Mouse (Mus musculus): ENCODE measurements at regions not wholly inside any gene's neighbourhood (a gene's known extent, or its start where the extent isn't known, plus 50 kb on each side); places are given as distances from the start of the nearest gene placed in this dataset.
"Not testable (repeated sequence)": the region's sequence is repeated elsewhere in the genome, so short reads cannot be mapped to it uniquely, and the experiment has no call there.

DNA sequence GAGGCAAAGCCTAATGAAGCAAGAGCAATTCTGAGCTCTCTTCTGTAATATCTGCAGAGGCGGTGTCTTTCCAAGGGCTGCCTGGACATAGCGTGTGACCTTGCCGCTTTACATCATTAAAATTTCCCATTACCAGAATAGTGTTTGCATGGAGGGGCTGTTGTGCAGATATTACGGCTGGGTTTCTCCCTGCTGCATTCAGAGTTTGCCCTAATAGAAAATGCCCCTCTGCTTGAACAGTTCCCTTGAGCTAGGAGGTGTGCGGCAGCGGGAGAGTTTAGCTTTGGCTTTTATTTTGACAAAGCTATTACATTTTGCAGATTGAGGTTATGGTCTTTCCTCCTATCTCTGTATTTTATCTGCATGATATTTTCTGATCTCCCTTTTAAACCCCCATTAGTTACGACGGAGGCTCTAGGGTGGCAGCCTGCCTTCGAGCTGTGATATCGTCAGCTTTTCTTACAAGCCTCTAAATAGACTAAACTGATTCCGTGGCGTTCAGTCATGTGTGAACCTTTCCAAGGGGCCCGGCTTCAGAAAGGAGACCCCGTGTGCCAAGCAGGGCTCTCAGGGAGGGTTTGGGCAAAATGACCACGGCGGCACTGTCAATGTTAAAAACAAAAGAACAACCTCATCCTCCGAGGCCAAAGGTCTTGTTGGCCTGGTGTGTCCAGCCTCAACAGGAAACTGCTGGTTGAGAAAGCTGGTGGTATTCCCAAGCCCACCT lies 182.2 kb upstream of the Pmfbp1 start:
- in situ Hi-C loops (cut with MboI, MseI): no loop called here

DNA sequence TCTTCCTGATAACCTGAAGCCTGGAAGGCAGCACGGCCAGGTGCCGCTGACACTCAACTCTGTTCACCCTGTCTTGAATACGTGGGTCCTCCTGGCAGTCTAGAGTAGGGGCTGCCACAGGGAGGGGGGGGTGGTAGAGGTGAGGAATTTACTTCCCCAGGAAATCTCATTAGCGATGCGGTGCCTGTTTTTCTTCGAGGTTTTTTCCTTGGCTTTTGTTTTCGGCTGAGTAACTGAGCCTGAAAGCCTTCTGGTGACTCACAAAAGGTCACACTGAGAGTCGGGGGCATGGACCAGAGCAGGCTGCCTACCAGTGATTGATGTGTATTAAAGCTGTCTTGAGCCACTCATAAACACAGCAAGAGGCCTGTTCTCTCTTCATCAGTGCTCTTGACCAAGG lies 181.1 kb upstream of the Pmfbp1 start:
- in situ Hi-C loops (cut with MboI, MseI): no loop called here

DNA sequence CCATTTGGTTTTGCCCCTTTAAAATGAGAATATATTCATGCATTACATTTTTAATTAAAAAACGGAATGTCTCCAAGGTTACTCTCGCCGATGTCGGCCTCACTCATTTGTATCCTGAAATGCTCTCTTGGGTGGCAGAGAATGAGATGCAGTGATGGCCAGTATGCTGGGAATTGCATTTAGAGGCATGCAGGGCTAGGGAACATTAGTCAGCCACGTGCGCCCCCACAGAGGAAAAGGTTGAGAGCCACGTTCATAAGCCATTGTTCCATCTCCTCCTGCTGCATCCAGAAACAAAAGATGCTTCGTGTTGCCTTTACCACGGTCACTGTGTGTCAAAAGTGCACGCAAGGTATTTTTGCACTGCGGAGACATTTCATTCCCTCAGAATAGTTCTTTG lies 172.9 kb upstream of the Pmfbp1 start:
- in situ Hi-C loops (cut with MboI, MseI): no loop called here

DNA sequence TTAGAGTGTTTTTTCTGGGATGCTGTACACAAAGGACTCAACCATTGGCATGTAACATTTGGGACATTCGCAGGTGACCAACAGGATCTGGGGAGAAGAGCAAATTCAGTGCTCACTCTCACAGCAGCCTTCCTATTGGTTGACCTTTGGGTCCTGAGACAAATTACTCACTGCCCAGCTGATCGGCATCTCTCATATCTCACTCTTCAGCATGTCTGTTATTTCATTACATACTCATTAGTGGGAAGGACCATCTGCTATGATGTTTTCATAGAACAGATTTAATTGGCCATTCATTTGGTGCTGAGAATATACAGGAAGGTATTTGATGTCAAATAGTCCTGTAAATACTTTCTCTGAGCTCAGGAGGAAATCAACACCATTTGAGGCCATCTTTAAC lies 170.5 kb upstream of the Pmfbp1 start:
- in situ Hi-C loops (cut with MboI, MseI): no loop called here

DNA sequence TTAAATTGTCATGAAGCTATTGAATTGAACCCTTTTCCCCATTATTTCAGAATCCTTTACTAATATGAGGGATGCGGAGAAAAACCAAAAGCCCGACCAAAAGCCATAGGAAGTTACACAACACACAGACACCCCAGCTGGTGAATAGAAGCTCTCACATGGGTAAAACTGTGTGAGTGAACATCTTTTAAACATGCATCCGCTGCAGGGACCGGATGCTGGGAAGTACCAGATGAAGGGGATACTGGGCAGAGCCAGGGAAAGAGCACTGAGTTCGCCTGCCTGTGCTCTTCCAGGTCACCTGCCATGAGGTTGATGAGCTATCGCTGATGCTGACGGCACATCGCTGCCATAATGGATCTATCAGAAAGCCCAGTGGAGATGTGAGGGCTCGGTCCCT lies 169.6 kb upstream of the Pmfbp1 start:
- in situ Hi-C loops (cut with MboI, MseI): no loop called here

DNA sequence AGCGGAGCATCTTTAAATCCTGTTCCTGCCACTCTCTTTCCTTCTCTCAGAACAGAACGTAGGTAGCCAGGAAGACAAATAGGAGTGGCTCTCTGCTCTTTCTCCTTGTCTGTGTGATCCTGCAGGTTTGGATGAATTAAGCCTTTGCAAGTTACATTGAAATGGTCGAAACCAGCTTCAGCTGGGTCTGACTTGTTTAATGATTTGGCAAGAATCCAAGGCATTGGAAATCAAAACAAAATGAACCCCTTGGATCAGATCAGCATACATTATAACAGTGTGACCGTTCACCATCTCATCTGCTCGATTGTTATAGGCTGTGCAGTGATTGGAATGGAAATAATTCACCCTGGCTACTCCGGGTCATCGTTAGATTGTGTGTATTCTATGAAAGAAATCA lies 157.6 kb upstream of the Pmfbp1 start:
- in situ Hi-C loops (cut with MboI, MseI): no loop called here

DNA sequence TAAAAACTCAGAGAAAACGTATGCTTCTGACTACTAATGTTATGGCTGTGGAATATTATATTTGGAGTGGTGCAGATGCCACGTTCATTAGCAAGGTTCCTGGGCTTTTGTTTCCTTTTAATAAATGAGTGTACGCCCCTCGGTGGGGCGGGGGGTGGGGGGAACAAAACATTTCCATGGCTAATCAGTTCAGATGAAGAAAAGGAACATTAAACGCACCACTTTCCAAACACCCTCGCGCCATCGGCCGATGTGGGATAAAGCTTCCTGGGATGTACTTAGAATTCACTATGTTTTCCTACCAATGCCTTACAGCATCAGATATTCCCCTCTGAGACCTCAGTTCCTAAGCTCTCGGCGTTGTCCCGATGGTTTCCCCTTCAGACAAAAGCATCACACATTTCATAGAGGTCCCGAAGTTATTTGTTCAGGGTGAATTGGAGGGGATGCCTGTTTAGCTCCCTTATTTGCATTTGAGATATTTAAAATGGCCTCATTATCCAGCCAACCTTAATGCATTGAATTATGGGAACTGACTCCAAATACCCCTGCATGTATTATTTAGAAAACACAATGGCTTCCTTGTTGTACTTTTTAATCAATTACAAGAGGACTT lies 155.5 kb upstream of the Pmfbp1 start:
- in situ Hi-C loops (cut with MboI, MseI): no loop called here

DNA sequence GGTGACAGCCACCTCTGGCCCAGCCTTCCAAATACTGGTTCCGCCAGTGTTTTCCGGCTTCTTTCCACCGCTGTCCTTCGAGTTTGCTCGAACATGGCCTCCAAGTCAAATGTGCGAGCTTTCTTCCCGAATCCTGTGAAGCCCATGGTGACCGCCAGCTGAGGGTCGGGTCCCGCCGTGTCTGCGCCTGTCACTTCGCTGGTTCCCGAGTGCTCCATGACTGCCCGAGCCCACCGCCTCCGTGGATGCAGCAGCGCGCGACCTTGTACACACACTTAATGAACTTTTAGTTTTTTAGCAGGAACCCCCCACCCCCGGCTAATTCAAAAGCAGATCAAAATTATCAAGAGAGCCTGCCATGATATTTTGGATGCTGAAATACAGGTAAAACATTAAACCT lies 153.2 kb upstream of the Pmfbp1 start:
- in situ Hi-C loops (cut with MboI, MseI): not testable (repeated sequence)

DNA sequence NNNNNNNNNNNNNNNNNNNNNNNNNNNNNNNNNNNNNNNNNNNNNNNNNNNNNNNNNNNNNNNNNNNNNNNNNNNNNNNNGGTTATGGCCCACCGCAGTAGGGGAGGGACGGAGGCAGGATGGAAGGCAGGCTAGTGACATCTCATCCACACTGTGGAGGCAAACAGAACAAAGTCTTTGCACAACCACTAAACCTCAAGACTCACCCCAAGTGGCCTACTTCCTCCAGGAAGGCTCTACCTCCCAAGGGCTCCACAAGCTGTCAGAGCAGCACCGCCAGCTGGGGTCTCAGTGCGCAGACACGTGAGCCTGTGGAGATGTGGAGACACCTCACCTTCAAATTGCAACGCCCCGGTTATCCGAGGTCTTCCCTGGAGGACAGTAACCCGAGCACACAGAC lies 138.7 kb upstream of the Pmfbp1 start:
- in situ Hi-C loops (cut with MboI, MseI): no loop called here

DNA sequence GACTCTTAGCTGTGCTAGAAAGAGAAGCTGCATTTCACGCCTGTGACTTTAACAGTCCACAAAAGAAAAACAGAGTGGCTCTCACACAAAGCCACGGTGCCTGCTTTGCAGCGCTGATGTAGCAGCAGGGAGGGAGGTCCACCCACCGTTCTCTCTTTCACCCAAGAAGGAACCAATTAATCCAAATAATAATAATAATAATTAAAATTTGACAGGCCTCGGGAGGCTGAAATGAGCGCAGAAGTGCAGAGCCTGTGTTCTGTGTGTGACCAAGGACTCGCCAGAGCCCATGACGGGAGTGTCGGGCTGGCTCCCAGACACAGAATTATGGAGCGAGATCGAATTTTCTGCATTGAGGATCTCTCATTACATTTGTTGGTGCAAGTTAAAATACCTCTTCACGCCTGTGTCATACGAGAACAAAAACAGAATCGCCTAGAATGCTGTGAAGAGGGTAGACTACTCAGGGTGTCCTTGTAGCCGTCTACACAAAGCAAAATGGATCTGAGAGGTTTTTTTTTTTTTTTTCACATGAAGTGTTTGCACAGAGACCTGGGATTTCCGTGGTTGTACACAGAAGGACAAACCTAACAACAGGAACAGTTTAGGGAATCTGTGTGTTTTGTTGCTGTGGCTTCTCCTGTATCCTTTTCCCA lies 134.3 kb upstream of the Pmfbp1 start:
- in situ Hi-C loops (cut with MboI, MseI): no loop called here

DNA sequence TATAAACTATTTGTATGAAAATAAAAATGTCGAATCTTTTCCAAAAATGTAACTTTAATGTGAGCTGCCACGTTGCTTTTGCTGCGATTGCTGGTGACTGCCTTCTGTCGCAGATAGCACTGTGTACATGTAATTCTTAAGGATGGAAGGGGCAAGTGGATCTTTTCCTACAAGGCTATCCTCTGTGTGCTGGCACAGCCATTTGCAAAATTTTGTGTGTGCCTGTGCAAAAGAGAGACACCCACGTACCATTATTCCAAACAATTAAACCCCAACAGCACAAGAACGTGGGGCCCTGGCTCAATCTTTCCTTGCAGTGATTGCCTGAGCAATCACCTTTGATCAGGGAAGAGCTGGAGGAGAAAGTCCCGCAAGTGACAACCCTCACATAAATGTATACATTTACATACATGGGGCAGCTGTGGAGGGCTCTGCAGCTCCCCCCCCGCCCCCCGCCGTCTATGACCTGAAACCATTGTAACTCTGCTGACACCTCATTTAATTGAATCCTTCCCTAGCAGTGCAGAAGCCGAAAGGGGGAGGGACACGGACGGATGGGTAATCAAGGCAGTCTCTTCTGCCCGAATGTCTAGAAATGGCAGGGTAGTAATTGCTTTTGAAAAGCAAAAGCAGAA lies 133.6 kb upstream of the Pmfbp1 start:
- in situ Hi-C loops (cut with MboI, MseI): no loop called here

DNA sequence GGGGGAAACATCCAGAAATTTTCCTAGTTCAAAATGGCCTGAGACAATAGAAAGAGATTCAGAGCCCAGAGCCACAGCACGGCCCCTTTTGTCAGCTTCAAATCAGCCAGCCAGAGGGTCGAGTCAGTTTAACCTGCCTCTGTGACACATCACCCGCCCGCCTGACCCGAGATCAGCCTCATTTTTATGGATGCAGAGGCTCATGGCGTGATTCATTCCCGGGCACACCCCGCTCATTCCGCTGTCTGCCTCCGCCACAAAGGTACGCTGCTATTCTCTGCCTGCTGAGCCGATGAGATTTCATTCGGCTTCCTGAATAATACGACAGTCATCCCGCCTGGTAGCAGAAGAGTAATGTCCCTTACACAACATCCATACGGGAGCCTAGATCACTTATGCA lies 132.9 kb upstream of the Pmfbp1 start:
- in situ Hi-C loops (cut with MboI, MseI): no loop called here

DNA sequence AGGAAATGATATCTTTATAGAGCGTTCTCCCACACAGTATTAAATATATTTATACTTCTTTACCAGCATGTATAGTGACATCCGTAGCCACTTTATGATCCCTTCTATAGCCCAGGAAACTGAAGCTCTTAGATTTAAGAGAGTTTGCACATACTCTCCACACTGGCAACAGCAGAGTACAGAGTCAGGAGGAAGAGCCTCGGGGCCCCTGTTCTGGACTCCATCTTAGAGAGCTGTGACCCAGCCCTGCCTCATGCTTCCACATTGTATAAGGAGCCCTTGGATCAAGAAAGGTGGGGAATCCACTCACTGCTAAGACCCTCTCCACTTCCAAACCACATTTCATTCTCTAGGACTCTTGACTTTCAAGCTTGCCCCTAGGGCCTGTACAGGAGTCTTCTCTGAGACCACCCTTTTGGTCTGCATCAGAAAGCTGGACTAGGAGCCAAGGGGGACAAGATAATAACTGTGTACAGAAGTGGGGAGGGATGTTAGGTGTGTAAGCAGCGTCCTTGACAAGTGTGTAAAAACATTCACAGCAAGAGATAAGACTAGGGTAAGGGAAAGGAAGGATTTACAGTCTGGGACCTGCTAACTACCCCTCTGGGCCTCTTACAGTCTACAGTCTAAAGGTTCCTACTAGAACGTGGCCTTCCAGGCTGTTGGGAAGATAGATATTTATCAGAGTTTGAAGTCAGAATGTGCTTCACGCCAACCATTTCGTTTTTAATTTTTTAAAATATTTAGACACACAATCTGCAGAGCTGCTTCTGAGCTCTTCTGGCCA lies 132.1 kb upstream of the Pmfbp1 start:
- in situ Hi-C loops (cut with MboI, MseI): no loop called here

DNA sequence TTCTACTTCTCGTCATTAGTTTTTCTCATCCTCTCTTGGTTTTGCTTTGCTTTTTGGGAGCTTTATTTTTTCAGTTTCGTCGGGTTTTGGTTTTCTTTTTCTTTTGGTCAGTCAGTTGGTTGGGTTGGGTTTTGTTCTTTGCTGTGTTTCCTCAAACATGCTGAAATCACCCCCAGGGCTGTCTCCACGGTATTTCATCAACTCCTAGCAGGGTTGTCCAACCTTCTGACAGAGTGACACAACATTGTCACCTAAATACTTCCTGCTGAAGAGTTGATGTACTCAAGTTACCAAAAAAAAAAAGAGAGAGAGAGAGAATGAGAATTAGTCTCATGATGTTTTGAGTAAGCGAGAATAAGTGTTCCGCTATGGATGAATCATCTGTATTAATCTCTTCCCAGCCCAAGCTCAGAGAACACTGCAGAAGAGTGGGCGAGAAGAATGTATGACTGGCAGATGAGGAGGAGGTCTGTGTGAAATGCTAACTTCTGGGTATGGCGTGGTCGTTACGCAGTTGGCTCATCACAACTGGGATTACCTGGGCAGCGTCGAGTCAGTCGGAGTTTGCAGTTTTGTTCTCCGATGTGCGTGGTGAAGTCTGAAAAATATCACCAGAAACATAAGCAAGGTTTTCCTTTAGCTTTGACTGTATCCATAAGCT lies 130.5 kb upstream of the Pmfbp1 start:
- in situ Hi-C loops (cut with MboI, MseI): no loop called here

DNA sequence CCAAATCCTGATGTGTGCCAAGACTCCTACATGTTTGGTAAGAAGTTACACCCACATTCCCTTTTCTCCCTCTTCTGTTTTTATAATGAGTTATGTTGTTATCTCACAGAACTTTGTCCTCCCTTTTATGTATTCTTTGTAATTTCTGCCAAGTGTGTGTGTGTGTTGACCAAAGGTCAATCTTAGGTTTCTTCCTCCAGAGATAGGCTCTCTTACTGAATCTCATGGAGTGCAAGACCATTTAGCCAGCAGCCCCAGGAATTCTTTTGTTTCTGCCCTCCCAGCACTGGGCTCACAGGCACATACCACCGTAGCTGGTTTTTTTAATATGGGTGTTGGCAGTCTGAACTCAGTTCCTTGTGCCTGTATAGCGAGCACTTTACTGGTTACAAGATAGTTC lies 119.8 kb upstream of the Pmfbp1 start:
- in situ Hi-C loops (cut with MboI, MseI): no loop called here

DNA sequence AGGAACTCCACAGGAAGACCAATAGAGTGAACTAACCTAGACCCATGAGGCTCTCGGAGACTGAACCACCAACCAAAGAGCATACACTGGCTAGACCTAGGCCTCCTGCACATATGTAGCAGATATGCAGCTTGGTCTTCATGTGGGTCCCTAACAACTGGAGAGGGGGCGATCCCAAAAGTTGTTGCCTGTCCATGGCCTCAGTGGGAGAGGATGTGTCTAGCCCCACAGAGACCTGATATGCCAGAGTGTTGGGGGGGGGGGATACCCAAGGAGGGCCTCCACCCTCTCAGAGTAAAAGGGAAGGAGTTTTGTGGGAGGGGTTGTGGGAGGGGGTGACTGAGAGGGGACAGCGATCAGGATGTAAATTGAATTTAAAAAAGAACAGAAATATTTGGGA lies 108.9 kb upstream of the Pmfbp1 start:
- in situ Hi-C loops (cut with MboI, MseI): loop anchor here (5.0 kb wide), 1 partner anchor 278 kb away; no protein-coding TSS in a partner anchor

DNA sequence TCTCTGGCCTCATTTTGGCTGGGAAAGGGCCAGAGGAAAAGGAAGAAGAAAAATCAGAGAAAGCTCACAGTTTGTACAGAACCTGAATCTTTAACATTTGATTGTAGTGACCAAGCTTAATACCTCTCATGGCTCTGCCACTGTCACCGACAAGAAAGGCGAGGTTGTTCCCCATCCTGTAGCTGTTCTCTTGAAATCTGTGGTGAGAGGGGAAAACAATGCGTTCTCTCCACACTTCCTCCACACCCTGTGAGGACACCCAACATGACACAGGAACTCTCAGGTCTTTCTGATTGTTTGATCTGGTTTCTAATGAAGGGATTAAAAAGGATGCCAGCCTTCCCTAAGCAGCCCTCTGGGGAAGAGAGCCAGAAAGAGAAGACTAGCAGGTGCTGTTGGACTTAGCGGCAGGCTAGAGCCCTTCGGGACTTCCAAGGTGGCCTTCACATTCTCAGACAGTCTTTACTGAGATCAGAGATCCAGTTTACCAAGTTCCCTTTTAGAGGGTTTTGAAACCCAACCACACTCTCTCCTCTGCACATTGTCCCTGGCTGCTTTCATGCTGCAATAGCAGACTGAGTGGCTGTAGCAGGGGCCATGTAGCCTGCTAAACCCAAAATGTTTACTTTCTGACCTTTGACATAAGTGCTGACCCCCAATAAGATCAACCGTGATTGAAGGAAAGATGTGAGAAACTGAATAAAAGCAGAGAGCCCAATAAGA lies 98.5 kb upstream of the Pmfbp1 start:
- in situ Hi-C loops (cut with MboI, MseI): no loop called here

DNA sequence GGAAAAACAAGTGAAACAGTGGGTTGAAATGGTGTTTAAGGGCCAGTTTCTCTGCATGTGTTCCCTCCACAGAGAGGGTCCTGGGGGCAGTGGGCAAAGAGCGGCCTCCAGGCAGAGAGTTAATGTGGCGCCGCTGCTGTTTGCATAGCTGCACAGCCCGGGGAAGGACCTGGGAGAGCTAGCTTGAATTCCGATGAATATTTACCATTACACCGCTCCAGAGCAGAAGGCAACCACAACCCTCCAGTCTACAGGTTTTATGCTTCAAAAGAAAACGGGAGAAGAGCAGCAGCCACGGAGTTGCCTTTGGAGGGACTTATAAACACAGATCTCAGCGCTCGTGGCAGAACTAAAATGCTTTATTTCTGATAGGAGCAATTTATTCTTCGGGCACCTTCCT lies 94.2 kb upstream of the Pmfbp1 start:
- in situ Hi-C loops (cut with MboI, MseI): no loop called here

DNA sequence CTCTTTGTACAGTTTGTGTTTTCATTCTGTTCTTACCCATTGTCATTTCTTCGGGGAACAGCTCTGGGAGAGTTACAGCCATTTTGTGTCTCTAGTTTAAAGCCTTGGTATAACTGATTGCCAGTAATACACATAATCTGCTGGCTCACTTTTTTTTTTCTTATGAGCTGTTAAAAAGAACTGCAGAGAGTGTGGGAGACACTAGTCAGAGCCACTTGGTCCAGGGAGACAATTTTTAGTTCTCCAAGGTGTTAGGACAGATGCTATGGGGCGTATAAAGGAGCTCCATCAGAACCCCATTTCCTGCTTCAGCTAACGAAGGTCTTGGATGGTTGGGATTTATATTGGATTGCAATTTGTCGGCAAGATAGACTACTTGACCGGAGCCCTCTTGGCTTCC lies 93.6 kb upstream of the Pmfbp1 start:
- in situ Hi-C loops (cut with MboI, MseI): no loop called here

DNA sequence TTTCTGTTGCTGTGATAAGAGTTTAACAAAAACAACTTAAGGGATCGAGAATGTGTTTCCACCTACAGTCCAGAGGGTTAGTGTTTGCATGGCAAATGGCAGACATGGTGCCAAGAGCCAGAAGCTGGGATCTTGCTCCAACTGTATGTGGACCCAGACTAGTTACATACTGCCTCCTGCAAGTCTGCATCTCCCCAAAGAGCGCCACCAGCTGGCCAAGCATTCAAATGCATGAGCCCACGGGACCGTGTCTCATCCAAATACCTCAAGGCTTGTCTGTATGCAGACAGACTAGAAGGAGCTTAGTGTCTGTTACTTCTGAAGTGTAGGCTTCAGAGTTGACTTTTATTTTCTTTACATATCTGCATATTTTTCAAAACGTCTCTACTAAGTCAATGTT lies 85.9 kb upstream of the Pmfbp1 start:
- in situ Hi-C loops (cut with MboI, MseI): no loop called here

DNA sequence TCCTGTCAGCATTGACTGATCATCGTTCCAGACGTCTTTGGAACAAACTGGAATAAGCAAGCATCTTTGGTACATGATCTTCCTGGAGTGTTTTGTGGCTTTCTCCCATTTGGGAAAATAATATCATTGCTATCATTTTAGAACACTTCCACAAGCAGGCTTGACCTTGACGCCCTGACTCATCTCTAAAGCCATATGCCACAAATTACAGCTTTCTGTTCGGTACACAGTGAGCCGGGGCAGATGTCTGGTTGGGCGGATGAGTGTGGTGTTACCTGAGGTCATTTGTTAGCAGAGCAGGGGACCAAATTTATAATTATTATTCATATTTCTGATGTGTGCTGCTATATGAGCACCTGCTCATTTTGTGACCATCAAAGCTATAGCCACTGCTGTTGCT lies 83.3 kb upstream of the Pmfbp1 start:
- in situ Hi-C loops (cut with MboI, MseI): no loop called here

All from T-helper 2 cell (primary cell).